8 mouse cellular contexts compared by ENCODE assay signal in genomic region chr10:117209469-117209938, GRCm38 (mm10). TPM values are rescaled to one million over a fixed set of nuclear protein-coding genes. Genes with fewer than 3 reads are reported as not detected.
DNase-seq lines count a peak whose midpoint lies in the region; ATAC-seq and TF ChIP-seq lines count a peak whose summit lies in the region.

No protein-coding gene starts in this region.

- peak; percentile 51; the same call in 1 of the 2 replicates for ATAC-seq in hindbrain, embryonic 15.5 days (ENCODE audit: low FRiP score, low read depth)

- H3K9ac ChIP-seq in hindbrain, embryonic 15.5 days = no peak overlapping the region
- H3K9ac ChIP-seq in liver, adult 2 months (ENCODE audit: low read depth, low read length) = peak overlapping the region; percentile 48; the same call in 1 of the 2 replicates

- no peak for TF ChIP-seq POLR2A in liver, adult 2 months (IDR thresholded peaks at IDR 0.05; ENCODE audit: extremely low read depth, insufficient read depth, low read length)
- TF ChIP-seq POLR2A in myocyte (IDR thresholded peaks at IDR 0.05; ENCODE audit: insufficient read length, low read depth) = no peak

- peak overlapping the region; percentile 44 for H3K4me3 ChIP-seq in erythroblast, embryonic 14.5 days (replicated peaks)
- H3K4me3 ChIP-seq in hindbrain, embryonic 15.5 days = peak overlapping the region; percentile 34
- peak overlapping the region; percentile 38; the same call in 1 of the 2 replicates for H3K4me3 ChIP-seq in liver, adult 2 months (ENCODE audit: insufficient read depth, low read depth, low read length)
- no peak overlapping the region for H3K4me3 ChIP-seq in myocyte

- H3ac ChIP-seq in myocyte (ENCODE audit: control insufficient read depth, insufficient read length) = no peak overlapping the region

- H3K27me3 ChIP-seq in erythroblast, embryonic 14.5 days (ENCODE audit: control insufficient read depth) = no peaks in the 10 kb centered on the region; the same call in 1 of the 2 replicates
- H3K27me3 ChIP-seq in hindbrain, embryonic 15.5 days = no peaks in the 10 kb centered on the region
- no peaks in the 10 kb centered on the region for H3K27me3 ChIP-seq in liver, adult 2 months (ENCODE audit: control insufficient read depth, insufficient read depth, low read length)
- H3K27me3 ChIP-seq in myocyte (ENCODE audit: control insufficient read depth, insufficient read depth, insufficient read length) = no peaks in the 10 kb centered on the region

- H3K36me3 ChIP-seq in erythroblast, embryonic 14.5 days (ENCODE audit: control insufficient read depth) = peaks cover 26% of the 10 kb centered on the region
- peaks cover under 1% of the 10 kb centered on the region; the same call in 1 of the 2 replicates for H3K36me3 ChIP-seq in hindbrain, embryonic 15.5 days
- peaks cover 2% of the 10 kb centered on the region; the same call in 1 of the 2 replicates for H3K36me3 ChIP-seq in liver, adult 2 months (ENCODE audit: control insufficient read depth, insufficient read depth, low read length)
- H3K36me3 ChIP-seq in myocyte (ENCODE audit: control insufficient read depth, insufficient read depth) = peaks cover 4% of the 10 kb centered on the region

- H3K9me3 ChIP-seq in erythroblast, embryonic 14.5 days (ENCODE audit: control insufficient read depth, low read length) = no peaks in the 10 kb centered on the region
- no peaks in the 10 kb centered on the region for H3K9me3 ChIP-seq in hindbrain, embryonic 15.5 days

- H3K27ac ChIP-seq in hindbrain, embryonic 15.5 days (replicated peaks) = no peak overlapping the region
- H3K27ac ChIP-seq in liver, adult 2 months (replicated peaks; ENCODE audit: insufficient read depth, low read depth, low read length) = no peak overlapping the region

- peak; percentile 59 to 65 for DNase-seq in left cerebral cortex, postnatal 25 days (ENCODE audit: low spot score in 2 of 2)
- no peak for DNase-seq in left cerebral cortex, adult 11 months (ENCODE audit: low spot score)
- peak; percentile 73 for DNase-seq in brain, adult 2 months (ENCODE audit: low read depth, low spot score)
- peak; percentile 67 for DNase-seq in liver, adult 2 months (ENCODE audit: extremely low read depth, low read depth, low spot score)
- no peak for DNase-seq in gastrocnemius, adult 8-10 months (ENCODE audit: low spot score in 2 of 2)

- H3K4me1 ChIP-seq in erythroblast, embryonic 14.5 days (ENCODE audit: control insufficient read depth) = peaks cover 7% of the 10 kb centered on the region
- peaks cover 4% of the 10 kb centered on the region for H3K4me1 ChIP-seq in hindbrain, embryonic 15.5 days (replicated peaks)
- H3K4me1 ChIP-seq in liver, adult 2 months (ENCODE audit: control insufficient read depth, insufficient read depth, low read length) = peaks cover 2% of the 10 kb centered on the region; the same call in 1 of the 2 replicates

- 18% methylated on average over 11 of the region's 11 CpGs for WGBS in hindbrain, embryonic 15.5 days
- 11% methylated on average over 11 of the region's 11 CpGs for WGBS in liver, adult 2 months

- TF ChIP-seq CTCF in liver, adult 2 months (IDR thresholded peaks at IDR 0.05; ENCODE audit: low read depth, low read length) = peak; percentile 47; the same call in 1 of the 2 replicates

- intact Hi-C loops in left cerebral cortex, postnatal 25 days (cut with DNase I) = loop anchor here (5.0 kb wide), 2 partner anchors 57 to 127 kb away; no protein-coding TSS in a partner anchor

- H3K79me2 ChIP-seq in liver, adult 2 months (ENCODE audit: control insufficient read depth, insufficient read depth, low read length) = no peaks in the 10 kb centered on the region
- H3K79me2 ChIP-seq in myocyte (ENCODE audit: control insufficient read depth, insufficient read depth) = no peaks in the 10 kb centered on the region

- H3K4me2 ChIP-seq in hindbrain, embryonic 15.5 days = peak overlapping the region; percentile 57
- peak overlapping the region; percentile 37 for H3K4me2 ChIP-seq in myocyte (ENCODE audit: low read depth)

TF ChIP-seq in myocyte, 11 proteins besides CTCF, POLR2A, EP300 and RAD21:
- TF ChIP-seq REST (IDR thresholded peaks at IDR 0.05; ENCODE audit: insufficient read depth, insufficient read length) (no peak), MYOG (IDR thresholded peaks at IDR 0.05; ENCODE audit: control insufficient read depth in 1 of 3, insufficient read depth in 1 of 3, insufficient read length in 2 of 3, low read depth in 2 of 3) (no peak), E2F4 (IDR thresholded peaks at IDR 0.05; ENCODE audit: insufficient read depth) (no peak), CEBPB (IDR thresholded peaks at IDR 0.05; ENCODE audit: insufficient read depth, poor library complexity, severe bottlenecking) (no peak), SRF (IDR thresholded peaks at IDR 0.05; ENCODE audit: control insufficient read depth, insufficient read length, low read depth) (no peak), TCF12 (IDR thresholded peaks at IDR 0.05; ENCODE audit: insufficient read depth, poor library complexity, severe bottlenecking) (no peak), MAX (IDR thresholded peaks at IDR 0.05; ENCODE audit: low read depth) (no peak), POLR2AphosphoS2 (IDR thresholded peaks at IDR 0.05; ENCODE audit: insufficient read length, low read depth) (no peak), USF1 (IDR thresholded peaks at IDR 0.05; ENCODE audit: low read depth) (no peak), TCF3 (IDR thresholded peaks at IDR 0.05; ENCODE audit: insufficient read length, low read depth) (no peak), MYOD1 (IDR thresholded peaks at IDR 0.05; ENCODE audit: control insufficient read depth in 1 of 3, insufficient read length in 2 of 3, low read depth in 2 of 3) (no peak)

RNA-seq across cellular contexts. Expression of gene Yeats4, which starts 14.8 kb away (rescaled TPM):
- total RNA-seq in left cerebral cortex, postnatal 25 days (2021) = 10 to 100 TPM; 53.5 to 56.4 TPM
- polyA plus RNA-seq in erythroblast, embryonic 14.5 days (2012) = 24.5 and 26.4 TPM in 2 replicates
- polyA plus RNA-seq in hindbrain, embryonic 15.5 days (2015; fragmentation: Nextera tagmentation; extraction: Ambion mirVana) = 99.3 and 100.0 TPM in 2 replicates
- 19.5 and 19.6 TPM in 2 replicates for total RNA-seq in liver, adult 2 months (2014; rRNA removed)
- polyA plus RNA-seq in liver, adult 2 months (2012; rRNA removed) = 16.3 and 17.9 TPM in 2 replicates
- 27.8 TPM for polyA plus RNA-seq in myocyte (2012; fragmentation: generic; extraction: Trizol)
- total RNA-seq in gastrocnemius, adult 8-10 months (2022) = 10 to 100 TPM; 13.4 to 15.6 (median 14.9) TPM

RNA-seq across cellular contexts. Expression of gene 9530003J23Rik, which starts 29.0 kb away (rescaled TPM):
- total RNA-seq in left cerebral cortex, postnatal 25 days (2021) = not detected
- not detected in 2 replicates for polyA plus RNA-seq in erythroblast, embryonic 14.5 days (2012)
- not detected in 2 replicates for polyA plus RNA-seq in hindbrain, embryonic 15.5 days (2015; fragmentation: Nextera tagmentation; extraction: Ambion mirVana)
- not detected in 2 replicates for total RNA-seq in liver, adult 2 months (2014; rRNA removed)
- polyA plus RNA-seq in liver, adult 2 months (2012; rRNA removed) = not detected in 2 replicates
- not detected for polyA plus RNA-seq in myocyte (2012; fragmentation: generic; extraction: Trizol)
- not detected for total RNA-seq in gastrocnemius, adult 8-10 months (2022)

Comparison
In these comparisons a context has a peak if more than half of its experiments do, and no peak if none do; other contexts are left out.
1. DNase-seq: peak in left cerebral cortex, postnatal 25 days (2 of 2), brain, adult 2 months (single experiment) and liver, adult 2 months (single experiment); none in left cerebral cortex, adult 11 months (single experiment) and gastrocnemius, adult 8-10 months (0 of 2).